Mouse (Mus musculus) mouse embryonic stem cell (cell line): ENCODE measurements around the gene Parvb.

ENCODE experiments used
- in situ Hi-C, 2 experiments: fragments of 300-500 bp; cut with MboI; formaldehyde crosslinking; loops; 1 replicate in 1 of 2; 3 replicates in 1 of 2; pipeline ENCODE4 v1.14.3; 2019 to 2020; ENCODE audit warnings: low sequenced_read_pairs in 2 of 2, low pct_unique_long_range_greater_than_20kb in 1 of 2, mixed read lengths in 1 of 2; ENCODE audit not compliant: unreplicated experiment in 1 of 2

The Parvb gene

DNA sequence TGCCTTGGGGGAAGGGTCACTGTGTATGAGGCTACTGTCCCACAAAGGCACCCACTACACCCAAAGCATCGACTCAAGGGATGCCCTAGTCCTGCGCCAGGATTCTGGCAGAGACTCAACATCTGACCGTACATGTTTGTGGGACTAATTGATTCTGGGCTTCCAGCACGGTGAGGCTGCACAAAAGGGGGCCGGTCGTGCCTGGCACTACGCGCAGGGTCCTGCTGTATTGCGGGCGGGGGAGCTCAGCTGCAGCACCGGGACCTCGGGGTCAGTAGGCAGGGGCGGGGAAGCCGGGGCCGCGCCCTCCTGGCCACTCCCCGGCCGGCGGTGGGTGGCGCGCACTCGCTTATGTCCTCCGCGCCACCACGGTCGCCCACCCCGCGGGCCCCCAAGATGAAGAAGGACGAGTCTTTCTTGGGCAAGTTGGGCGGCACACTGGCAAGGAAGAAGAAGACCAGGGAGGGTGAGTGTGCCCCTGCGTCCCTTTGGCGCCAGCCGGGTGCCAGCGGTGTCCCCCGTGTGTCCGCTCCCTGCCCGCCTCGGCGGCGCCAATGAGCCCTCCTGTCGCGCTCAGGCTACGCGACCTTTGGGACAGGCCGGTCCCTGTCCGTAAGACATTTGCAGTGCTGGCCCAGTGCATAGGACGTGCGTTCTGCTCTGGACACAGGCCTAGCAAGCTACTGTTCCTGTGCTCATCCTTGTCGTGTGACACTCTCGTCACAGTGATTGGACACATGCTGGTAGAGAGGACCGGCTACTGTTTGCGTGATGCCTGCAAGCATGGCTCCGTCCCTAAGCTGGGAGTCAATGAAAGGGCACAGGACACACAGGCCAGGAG, at the start of gene Parvb:
Gene Parvb, plus strand, starts transcription at position 323 of the 841 bp plus-strand sequence.
- in situ Hi-C loops, result no loop called here

DNA sequence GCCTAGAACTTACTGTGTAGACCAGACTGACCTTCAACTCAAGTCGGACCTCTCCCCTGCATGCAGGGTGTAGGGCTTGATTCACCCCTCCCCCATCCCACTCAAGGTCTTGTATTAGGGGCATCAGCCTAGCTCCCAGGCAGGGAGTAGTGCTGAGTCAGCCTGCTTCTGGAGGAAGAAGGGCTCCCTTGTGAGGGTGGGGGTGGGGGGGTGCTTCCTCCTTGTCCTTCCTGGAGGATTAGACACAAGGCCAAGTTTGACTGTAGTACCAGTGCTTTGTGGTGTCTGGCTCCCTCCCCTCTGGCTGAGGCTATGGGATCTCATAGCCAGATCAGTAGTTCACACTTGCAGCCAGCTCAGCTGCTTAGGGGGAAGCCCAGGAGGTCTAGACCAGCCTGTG, 47.9 kb upstream of the Parvb start:
- in situ Hi-C loops, result no loop called here

DNA sequence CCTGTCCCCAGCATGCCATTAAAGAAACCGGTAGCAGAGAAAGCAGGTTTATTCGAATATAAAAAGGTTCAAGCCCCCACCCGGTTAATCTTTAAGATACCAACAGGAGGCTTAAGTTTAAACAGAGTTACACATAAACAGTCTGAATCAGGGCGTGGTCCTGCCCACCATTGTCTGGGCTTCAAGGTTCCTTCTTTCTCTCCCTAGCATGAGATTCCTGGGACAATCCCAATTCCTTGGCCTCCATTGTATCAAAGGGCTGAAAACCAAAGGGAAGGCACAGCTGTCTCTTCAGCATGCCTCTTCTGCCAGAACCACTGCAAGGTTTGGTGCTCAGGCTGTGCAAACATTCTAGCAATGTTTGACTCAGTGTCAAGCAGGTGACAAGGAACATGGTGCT, 45.6 kb upstream of the Parvb start:
- in situ Hi-C loops, result no loop called here

DNA sequence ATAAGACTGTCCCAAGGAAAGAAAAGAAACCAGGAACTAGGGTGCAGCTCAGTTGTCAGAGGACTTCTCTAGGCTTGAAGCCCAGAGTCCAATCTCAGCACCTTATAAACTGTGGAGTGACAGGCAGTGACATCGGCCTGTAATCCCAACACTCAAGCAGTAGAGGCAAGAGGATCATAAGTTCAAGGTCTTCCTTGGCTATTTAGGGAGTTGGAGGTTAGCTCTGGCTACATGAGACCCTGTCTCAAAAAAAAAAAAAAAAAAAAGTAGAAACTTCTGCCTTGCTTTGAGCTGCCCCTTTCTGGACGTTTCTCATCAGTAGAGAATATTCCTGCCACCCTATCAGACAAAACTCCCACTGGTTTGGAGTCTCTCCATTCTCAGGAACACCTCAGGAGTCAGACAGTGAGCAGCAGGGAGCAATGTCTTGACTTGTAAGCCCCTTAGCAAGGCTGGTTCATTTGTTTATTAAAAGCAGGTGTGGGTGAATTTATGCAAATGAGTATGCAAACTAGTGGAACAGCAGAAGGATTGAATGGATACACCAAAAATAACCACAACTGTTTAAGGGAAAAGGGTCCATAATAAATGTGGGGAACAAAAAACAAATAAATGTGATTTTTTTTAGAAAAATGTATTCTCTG, 42.8 kb upstream of the Parvb start:
- in situ Hi-C loops, result no loop called here

DNA sequence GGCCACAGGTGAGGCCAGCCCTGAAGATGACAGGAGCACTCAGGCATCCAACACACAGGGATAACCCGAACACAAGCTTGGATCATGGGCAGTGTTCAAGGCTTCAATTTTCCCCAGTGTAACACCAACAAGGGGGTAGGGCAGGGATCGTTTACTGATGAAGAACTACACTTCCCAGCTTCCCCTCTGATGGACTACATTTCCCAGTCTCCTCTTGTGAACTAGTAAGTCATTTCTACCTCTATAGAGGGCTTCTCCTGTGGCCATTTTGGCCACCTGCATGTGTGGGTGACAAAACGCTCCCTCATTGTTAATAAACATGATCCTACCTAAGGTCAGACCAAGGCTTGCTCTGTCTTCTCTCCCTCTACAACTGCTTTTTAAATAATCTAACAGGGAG, 42.0 kb upstream of the Parvb start:
- in situ Hi-C loops, result no loop called here

DNA sequence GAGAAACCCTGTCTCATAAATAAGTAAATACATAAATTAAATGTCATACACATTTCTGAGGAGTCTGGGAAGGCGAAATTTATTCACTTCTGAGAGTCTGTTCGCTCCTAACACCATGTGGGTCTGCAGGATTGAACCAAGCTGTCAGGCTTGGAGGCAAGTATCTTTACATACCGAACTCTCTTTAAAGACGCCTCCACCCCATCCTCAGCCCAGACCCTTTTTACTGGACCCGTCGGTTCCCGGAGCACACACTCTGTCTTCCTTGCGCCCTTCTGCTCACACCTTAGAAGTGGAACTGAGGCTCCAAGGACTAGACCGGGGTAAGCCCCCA, 40.2 kb upstream of the Parvb start:
- in situ Hi-C loops, result no loop called here

DNA sequence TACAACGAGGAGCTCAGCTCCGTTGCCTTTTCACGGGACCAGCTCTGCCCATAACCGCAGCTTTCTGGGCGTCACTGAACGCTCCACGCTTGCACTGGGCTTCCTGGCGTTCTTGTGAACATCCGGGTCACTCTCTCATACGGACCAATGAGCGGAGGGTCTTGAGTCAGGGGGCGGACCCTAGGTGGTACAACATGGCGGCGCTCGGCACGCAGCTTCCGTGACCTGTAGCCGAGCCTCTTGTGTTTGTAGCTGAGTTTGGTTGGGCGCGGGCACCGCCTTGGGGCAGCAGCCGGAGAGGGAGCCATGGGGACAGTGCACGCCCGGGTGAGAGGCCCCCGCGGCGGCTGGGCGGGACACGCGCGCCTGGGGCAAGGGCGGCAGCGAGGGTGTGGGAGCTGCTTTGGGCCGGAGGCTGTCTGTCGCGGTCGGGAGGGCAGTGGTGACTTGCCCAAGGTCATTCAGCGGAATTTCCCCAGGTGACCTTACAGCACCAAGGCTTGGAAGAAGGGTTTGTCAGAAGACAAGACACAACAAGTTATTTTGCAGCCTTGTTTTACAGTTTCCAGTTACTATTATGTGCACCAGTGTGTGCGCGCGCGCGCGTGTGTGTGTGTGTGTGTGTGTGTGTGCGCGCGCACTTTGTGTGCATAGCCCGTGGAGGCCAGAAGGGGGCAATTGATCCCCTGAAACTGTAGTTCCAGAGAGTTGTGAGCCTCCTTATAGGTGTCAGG, 39.6 kb upstream of the Parvb start, which contains the start of gene Samm50:
Gene Samm50, plus strand, starts transcription at position 184 of the 734 bp plus-strand sequence.
- in situ Hi-C loops, result no loop called here

DNA sequence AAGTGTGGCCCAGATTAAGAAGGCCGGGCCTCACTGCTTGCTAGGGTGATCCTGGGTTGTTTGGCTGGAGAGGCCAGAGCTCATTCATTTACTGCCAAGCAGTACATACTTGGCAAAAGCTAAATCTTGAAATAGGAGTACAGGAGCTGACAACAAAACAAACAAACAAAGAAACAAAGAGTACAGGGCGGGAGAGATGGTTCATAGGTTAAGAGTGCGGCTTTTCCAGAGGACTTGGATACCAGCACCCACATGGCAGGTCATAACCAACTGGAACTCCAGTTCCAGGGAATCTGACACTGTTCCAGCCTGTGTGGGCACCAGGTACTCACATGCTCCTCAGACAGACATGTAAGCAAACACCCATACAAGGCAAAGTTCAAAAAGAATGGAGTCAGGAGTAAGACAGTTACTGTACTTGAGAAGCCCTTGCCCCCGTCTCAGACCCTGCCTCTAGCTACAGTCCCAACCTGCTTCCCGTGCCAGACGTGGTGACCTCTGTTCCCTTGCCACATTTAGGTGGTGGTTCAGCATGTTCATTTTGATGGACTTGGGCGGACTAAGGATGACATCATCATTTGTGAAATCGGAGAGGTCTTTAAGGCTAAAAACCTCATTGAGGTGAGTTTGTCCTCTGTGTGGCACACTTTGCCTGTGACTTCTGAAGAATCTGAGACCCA, 35.2 kb upstream of the Parvb start:
- in situ Hi-C loops, result no loop called here

DNA sequence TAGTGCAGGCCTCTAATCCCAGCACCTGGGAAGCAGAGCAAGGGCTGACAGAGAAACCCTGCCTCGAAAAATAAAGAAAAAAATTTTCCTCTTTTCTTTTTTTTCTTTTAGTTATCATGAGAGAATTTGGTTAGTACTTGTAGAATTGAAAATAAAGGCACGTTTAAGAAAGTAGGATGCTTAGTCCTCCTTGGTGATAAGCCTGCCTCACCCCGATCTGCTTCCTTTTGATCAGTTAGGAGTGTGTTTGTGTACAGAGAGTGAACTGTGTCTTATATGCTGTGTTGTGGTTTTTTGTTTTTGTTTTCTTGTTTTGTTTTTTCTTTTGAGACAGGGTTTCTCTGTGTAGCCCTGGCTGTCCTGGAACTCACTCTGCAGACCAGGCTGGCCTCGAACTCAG, 24.5 kb upstream of the Parvb start:
- in situ Hi-C loops, result no loop called here

DNA sequence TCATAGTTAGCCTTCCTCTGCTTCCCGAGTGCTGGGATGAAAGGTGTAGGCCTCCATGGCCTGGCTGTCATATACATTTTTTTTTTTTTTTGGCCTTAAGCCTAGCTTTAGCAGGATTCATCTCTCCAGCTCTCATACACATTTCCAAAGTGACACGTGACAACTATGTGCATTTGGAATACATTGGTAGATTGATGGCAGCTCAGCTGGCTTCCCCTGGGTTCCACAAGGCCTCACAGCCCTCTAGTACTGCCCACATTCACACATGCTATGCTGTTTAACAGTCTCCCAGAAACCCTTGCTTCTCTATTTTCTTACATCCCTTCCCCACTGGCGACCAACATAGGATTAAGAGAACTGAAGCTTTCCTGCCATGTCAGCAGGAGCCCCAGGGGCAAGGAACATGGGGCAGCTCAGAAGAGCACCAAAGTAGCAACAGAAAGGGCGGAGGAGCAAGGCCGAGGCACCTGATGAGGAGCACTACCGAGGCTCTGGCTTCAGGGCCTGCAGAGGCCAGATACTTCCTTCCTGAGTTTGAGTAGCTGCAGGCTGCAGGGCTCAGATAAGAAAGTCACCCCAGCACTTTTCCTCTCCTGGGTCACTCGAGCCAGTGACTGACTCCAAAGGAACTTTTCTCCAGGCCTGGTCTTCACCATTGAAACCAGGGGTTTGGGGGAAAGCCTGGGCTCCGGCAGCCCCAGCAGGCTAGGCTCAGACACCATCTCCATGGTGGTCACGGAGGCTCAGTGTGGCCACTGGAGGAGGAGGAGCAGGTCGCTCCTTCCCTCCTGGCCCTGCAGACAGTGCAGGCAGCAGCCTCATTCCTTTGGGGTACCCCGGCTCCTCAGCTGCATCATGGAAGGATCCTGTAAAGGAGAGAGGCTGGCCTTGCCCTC, 22.1 kb upstream of the Parvb start:
- in situ Hi-C loops, result no loop called here

DNA sequence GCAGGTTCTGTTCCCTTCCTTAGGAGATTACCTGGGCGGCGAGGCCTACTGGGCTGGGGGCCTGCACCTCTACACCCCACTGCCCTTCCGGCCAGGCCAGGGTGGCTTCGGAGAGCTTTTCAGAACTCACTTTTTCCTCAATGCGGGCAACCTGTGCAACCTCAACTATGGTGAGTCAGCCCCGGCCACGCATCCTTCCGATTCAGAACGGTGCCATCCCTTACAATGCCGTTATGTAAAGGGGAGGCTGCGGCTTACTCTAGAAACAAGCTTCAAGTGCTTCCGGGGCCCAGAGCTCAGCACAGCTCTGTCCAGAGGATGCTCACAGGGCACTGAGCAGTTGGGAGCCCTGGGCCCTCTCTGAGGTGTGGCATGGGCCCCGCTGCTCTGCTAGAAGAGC, 21.4 kb upstream of the Parvb start:
- in situ Hi-C loops, result no loop called here

DNA sequence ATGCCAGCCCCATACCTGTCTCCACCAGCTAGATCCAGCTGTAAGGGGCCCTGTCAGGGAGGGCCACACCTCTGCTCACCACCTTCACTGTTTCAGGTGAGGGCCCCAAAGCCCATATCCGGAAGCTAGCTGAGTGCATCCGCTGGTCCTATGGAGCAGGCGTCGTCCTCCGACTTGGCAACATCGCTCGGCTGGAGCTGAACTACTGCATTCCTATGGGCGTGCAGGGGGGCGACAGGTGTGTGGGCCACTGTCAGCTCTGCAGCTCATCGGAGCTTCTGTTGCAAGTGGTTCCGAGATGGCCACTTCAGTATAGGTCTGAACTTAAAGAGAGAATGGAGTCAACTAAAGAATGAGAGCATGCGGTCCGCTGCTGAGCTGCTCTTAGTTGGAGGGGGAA, 20.9 kb upstream of the Parvb start:
- in situ Hi-C loops, result no loop called here

DNA sequence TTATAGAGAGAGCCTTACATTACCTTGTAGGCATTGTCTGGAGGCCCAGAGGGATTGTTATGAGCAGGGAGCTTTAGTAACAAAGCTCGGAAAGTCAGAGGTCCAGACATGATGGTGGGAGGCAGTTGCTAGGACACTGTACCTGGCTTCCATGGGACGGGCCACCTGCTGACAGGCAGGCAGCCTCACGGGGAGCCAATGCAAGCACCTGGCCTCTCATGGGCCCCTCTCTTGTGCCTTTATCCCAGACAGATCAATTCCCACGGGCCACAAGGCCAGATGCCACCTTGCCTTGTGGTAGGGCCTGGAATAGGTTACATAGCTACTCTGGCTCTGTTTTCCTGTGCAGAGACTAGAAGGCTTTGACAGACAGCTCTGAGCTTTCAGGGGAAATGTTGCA, 20.3 kb upstream of the Parvb start:
- in situ Hi-C loops, result no loop called here

DNA sequence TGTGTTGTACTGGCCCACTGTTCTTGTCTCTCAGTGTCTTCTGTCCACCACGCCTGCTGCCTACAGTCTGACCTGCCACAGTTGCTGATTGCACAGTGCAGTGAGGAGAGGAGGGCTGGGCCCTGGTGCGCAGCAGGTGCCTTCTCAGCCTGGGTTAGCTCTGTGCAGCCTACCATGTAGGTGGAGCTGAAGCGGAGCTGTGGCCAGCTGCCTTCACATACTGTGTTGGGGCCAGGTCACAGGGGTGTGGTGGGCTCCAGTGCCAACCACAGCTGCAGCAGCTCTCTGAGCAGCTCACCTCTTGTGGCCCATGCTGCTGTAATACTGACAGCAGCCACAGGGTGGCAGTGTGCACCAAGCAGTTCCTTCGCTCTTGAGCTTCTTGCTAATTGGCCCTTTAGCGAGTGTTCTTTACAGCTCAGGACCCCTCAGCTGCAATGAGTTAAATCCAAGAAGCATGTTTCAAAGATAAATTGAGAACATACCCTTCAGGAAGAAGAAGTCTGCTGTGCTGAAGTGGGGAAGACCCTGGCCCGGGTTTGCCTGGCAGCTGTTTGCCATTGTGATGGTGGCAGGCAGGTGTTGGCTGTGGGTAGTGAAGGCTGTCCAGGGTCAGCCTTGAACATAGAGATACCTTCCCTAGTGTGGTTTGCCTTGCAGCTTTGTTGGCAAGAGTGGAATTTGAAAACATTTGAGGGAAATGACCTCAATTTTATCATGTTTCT, 19.6 kb upstream of the Parvb start:
- in situ Hi-C loops, result no loop called here

DNA sequence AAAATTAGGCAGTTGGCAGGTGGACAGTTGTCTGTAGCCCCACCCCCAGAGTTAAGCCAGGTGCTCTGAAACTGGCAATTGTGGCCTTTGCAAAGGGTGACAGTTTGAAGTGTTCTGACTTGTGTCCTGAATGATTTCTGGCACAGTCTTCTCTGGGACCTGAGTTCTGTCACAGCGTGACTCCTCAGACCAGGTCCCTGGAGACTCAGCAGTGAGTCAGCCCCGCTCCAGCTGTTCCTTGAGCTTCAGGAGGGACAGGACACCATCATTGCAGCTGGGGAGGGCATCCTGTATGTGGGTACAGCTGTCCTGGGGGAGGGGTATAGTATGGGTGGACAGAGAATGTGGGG, 19.1 kb upstream of the Parvb start:
- in situ Hi-C loops, result no loop called here

DNA sequence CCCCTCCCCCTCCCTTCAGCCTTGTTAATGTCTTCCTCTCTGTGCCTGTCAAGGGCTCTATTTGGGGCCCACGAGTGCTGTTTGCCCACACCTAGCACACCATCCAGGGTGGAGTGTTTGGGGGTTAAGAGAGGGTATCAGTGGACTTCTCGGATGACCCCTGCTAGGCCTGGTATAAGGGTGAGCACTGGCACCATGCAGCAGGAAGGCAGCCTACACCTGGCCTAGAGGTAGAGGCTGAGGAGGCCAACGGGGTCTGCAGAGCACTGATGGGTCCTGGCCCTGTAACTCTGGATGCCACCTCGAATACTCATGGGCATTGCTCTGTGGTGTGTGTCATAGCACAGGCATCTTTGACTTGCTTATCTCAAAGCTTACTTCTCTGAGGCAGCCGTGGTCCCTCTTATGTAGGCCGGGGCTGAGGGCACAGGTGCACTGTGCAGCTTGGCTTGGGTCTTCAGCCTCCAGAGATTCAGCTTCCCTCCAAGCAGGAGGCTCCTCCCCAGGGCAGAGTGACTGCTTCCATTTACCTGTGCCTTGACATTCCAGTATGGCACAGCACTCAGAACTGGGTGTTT, 18.6 kb upstream of the Parvb start:
- in situ Hi-C loops, result no loop called here

DNA sequence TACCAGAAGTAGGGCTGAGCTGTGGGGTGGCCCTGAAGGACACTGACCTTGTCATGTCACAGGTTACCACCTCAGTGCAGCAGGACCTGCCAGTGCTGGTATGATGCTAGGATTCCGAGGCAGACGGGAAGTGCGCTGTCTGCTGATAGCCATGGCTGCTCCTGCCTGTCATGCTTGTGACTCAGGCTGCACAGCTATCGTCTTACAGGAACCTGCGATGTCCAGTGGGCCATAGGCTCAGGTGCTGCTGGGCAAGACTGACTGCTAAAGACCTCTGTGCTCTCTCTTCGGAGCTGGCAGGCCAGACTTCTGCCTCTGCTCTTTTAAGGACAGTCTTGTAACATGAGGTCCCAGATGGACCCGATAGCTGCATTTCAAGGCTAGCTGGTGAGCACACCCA, 17.4 kb upstream of the Parvb start:
- in situ Hi-C loops, result no loop called here
